Mouse (Mus musculus) ES-Bruce4 (cell line): ENCODE measurements at regions not wholly inside any gene's neighbourhood (a gene's known extent, or its start where the extent isn't known, plus 50 kb on each side); places are given as distances from the start of the nearest gene placed in this dataset.

Experiments
- CTCF ChIP-seq: IDR thresholded peaks from one replicate; pipeline ENCODE4 v1.8.1; 2011; ENCODE audit warnings: low read depth, low read length
- EP300 ChIP-seq: IDR thresholded peaks from 2 replicates; pipeline ENCODE4 v1.6.1; 2011; ENCODE audit warnings: low read depth, low read length; ENCODE audit not compliant: insufficient read depth

- no peak for TF ChIP-seq CTCF
- no peak for TF ChIP-seq EP300
Observed at GRCm38 (mm10) chr8:127973194-127973593, 385.2 kb upstream of the Nrp1 start.
